Mouse (Mus musculus): Measurements from ENCODE around the gene Itga4. TPM values are rescaled to one million over a fixed set of nuclear protein-coding genes. Genes with fewer than 3 reads are reported as not detected.

Itga4 gene
- 10 to 100 TPM; 25.2 to 26.9 TPM for total RNA-seq (2021)
- long read RNA-seq, full-length matches to known transcripts = 2 of 7 reads
- long read RNA-seq, partial matches to known transcripts = 1 of 7 reads
- long read RNA-seq, other reads (novel, unspliced or antisense) = 4 of 7 reads

GRCm38 (mm10) chr2:79255192-79256000, at the start of gene Itga4:
TSS of gene Itga4 (plus strand) at chr2:79255426.
- peak; percentile 80 to 90 for DNase-seq (ENCODE audit: low spot score in 2 of 2)

GRCm38 (mm10) chr2:79206191-79206755, 49.0 kb upstream of the Itga4 start:
- no peak for DNase-seq (ENCODE audit: low spot score in 2 of 2)

- DNase-seq (ENCODE audit: low spot score in 2 of 2) = no peak
Observed at GRCm38 (mm10) chr2:79214982-79215381, 40.2 kb upstream of the Itga4 start.

- DNase-seq (ENCODE audit: low spot score in 2 of 2) = no peak
Observed at GRCm38 (mm10) chr2:79215479-79215878, 39.7 kb upstream of the Itga4 start.

- no peak for DNase-seq (ENCODE audit: low spot score in 2 of 2)
Observed at GRCm38 (mm10) chr2:79224714-79225426, 30.4 kb upstream of the Itga4 start.

GRCm38 (mm10) chr2:79227805-79228241, 27.4 kb upstream of the Itga4 start:
- no peak for DNase-seq (ENCODE audit: low spot score in 2 of 2)

- no peak for DNase-seq (ENCODE audit: low spot score in 2 of 2)
Observed at GRCm38 (mm10) chr2:79231056-79231949, 23.9 kb upstream of the Itga4 start.

- no peak for DNase-seq (ENCODE audit: low spot score in 2 of 2)
Observed at GRCm38 (mm10) chr2:79235767-79236487, 19.3 kb upstream of the Itga4 start.

- DNase-seq (ENCODE audit: low spot score in 2 of 2) = no peak
Observed at GRCm38 (mm10) chr2:79237216-79237615, 18.0 kb upstream of the Itga4 start.

- no peak for DNase-seq (ENCODE audit: low spot score in 2 of 2)
Observed at GRCm38 (mm10) chr2:79244276-79244675, 10.9 kb upstream of the Itga4 start.

GRCm38 (mm10) chr2:79244743-79245142, 10.5 kb upstream of the Itga4 start:
- no peak for DNase-seq (ENCODE audit: low spot score in 2 of 2)

- no peak for DNase-seq (ENCODE audit: low spot score in 2 of 2)
Observed at GRCm38 (mm10) chr2:79248283-79248682, 6.9 kb upstream of the Itga4 start.

GRCm38 (mm10) chr2:79250510-79250909, 4.7 kb upstream of the Itga4 start:
- DNase-seq (ENCODE audit: low spot score in 2 of 2) = no peak

- no peak for DNase-seq (ENCODE audit: low spot score in 2 of 2)
Observed at GRCm38 (mm10) chr2:79253754-79254197, 1.4 kb upstream of the Itga4 start.

GRCm38 (mm10) chr2:79254588-79255191, 536 bp upstream of the Itga4 start:
- DNase-seq (ENCODE audit: low spot score in 2 of 2) = peak in 1 of 2 experiments; percentile 10

GRCm38 (mm10) chr2:79256001-79256339, 744 bp downstream of the Itga4 start:
- DNase-seq (ENCODE audit: low spot score in 2 of 2) = no peak

- no peak for DNase-seq (ENCODE audit: low spot score in 2 of 2)
Observed at GRCm38 (mm10) chr2:79256376-79256775, 1.1 kb downstream of the Itga4 start.

GRCm38 (mm10) chr2:79256880-79257279, 1.7 kb downstream of the Itga4 start:
- DNase-seq (ENCODE audit: low spot score in 2 of 2) = no peak

- no peak for DNase-seq (ENCODE audit: low spot score in 2 of 2)
Observed at GRCm38 (mm10) chr2:79257411-79257810, 2.2 kb downstream of the Itga4 start.

- DNase-seq (ENCODE audit: low spot score in 2 of 2) = no peak
Observed at GRCm38 (mm10) chr2:79259326-79259725, 4.1 kb downstream of the Itga4 start.

Measured in layer of hippocampus, adult 18-20 months (tissue).